Mouse (Mus musculus) forebrain, embryonic 12.5 days (tissue): Measurements from ENCODE around the gene Tbx1. TPM values are rescaled to one million over a fixed set of nuclear protein-coding genes. Genes with fewer than 3 reads are reported as not detected.

Experiments
- ATAC-seq: fragments of 200-750 bp; cut with Nextera tagmentation; 2 replicates; pipeline ENCODE4 v1.8.0; 2017; ENCODE audit warnings: moderate TSS enrichment; ENCODE audit not compliant: low FRiP score
- H3K27ac ChIP-seq: fragments of 300-500 bp; sonication (generic); 2 replicates; pipeline ENCODE4 v1.5.1; 2016; ENCODE audit warnings: mild to moderate bottlenecking
- H3K27me3 ChIP-seq: fragments of 300-500 bp; sonication (generic); 2 replicates; pipeline ENCODE4 v1.6.1; 2016; ENCODE audit warnings: mild to moderate bottlenecking
- H3K36me3 ChIP-seq: fragments of 300-500 bp; sonication (generic); replicated peaks from 2 replicates; pipeline ENCODE4 v1.6.1; 2016; ENCODE audit warnings: mild to moderate bottlenecking
- H3K4me1 ChIP-seq: fragments of 300-500 bp; sonication (generic); 2 replicates; pipeline ENCODE4 v1.6.1; 2016
- H3K4me2 ChIP-seq: fragments of 300-500 bp; sonication (generic); 2 replicates; pipeline ENCODE4 v1.6.1; 2016; ENCODE audit warnings: mild to moderate bottlenecking, moderate library complexity
- H3K4me3 ChIP-seq: fragments of 300-500 bp; sonication (generic); replicated peaks from 2 replicates; pipeline ENCODE4 v1.5.1; 2016; ENCODE audit warnings: mild to moderate bottlenecking
- H3K9ac ChIP-seq: fragments of 300-500 bp; sonication (generic); 2 replicates; pipeline ENCODE4 v1.6.1; 2016; ENCODE audit warnings: mild to moderate bottlenecking
- H3K9me3 ChIP-seq: fragments of 300-500 bp; sonication (generic); 2 replicates; pipeline ENCODE4 v1.6.1; 2016
- WGBS: fragments of 180-500 bp; shearing (Covaris S2); methylation state at CpG from one replicate; pipeline ENCODE4 v1.1.7; 2016; 5-methylcytosine and 5-hydroxymethylcytosine counted together
- polyA plus RNA-seq: library from polyadenylated mRNA; unstranded; fragments of >200 nt; fragmentation: Nextera tagmentation; extraction: Ambion mirVana; gene quantifications from 2 replicates; pipeline ENCODE4 v1.2.1, GENCODE M21; 2016

The Tbx1 gene
- polyA plus RNA-seq, 1 experiment from 2014 or later: 1.3 TPM

GRCm38 (mm10) chr16:18628948-18629340, 38.5 kb upstream of the Tbx1 start:
- no peaks in the 10 kb centered on the region for H3K9me3 ChIP-seq
- no peak; the same call in 1 of the 2 replicates for ATAC-seq
- 0 out of 2 replicates have a peak overlapping the region, but pooled peaks have one; percentile 73 for H3K27ac ChIP-seq
- 35% methylated on average over 2 of the region's 2 CpGs for WGBS
- H3K27me3 ChIP-seq: peaks cover 46% of the 10 kb centered on the region
- peaks cover 44% of the 10 kb centered on the region for H3K4me1 ChIP-seq
- peak overlapping the region; percentile 86 for H3K4me3 ChIP-seq
- H3K4me2 ChIP-seq: peak overlapping the region; percentile 86
- peak overlapping the region; percentile 83 for H3K9ac ChIP-seq
- H3K36me3 ChIP-seq: peaks cover 16% of the 10 kb centered on the region

- ATAC-seq: no peak
- Histone ChIP-seq H3K4me1 (peaks cover 44% of the 10 kb centered on the region), H3K36me3 (peaks cover 22% of the 10 kb centered on the region), H3K27ac (0 out of 2 replicates have a peak overlapping the region, but pooled peaks have one; percentile 25), H3K4me3 (peak overlapping the region; percentile 86), H3K9ac (peak overlapping the region; percentile 83), H3K9me3 (no peaks in the 10 kb centered on the region), H3K27me3 (peaks cover 51% of the 10 kb centered on the region), H3K4me2 (peak overlapping the region; percentile 86)
- 63% methylated on average over 7 of the region's 7 CpGs for WGBS
These were observed 37.9 kb upstream of the Tbx1 start for GRCm38 (mm10) chr16:18628206-18628947.

GRCm38 (mm10) chr16:18627163-18627562, 36.7 kb upstream of the Tbx1 start:
- Histone ChIP-seq H3K27ac (no peak overlapping the region), H3K36me3 (peaks cover 34% of the 10 kb centered on the region), H3K27me3 (peaks cover 61% of the 10 kb centered on the region), H3K9me3 (no peaks in the 10 kb centered on the region), H3K4me2 (peak overlapping the region; percentile 86), H3K4me3 (peak overlapping the region; percentile 54; the same call in 1 of the 2 replicates), H3K4me1 (peaks cover 44% of the 10 kb centered on the region), H3K9ac (0 out of 2 replicates have a peak overlapping the region, but pooled peaks have one; percentile 83)
- WGBS: 48% methylated on average over 3 of the region's 3 CpGs
- no peak for ATAC-seq

- Histone ChIP-seq H3K36me3 (peaks cover 36% of the 10 kb centered on the region), H3K9ac (peak within 1 kb of the TSS; percentile 63), H3K4me1 (peaks cover 49% of the 10 kb centered on the region), H3K27ac (no peak within 1 kb of the TSS), H3K4me3 (peak within 1 kb of the TSS; percentile 54), H3K4me2 (peak within 1 kb of the TSS; percentile 86), H3K9me3 (no peaks in the 10 kb centered on the region), H3K27me3 (peaks cover 68% of the 10 kb centered on the region)
- under 1% methylated on average over 62 of the region's 65 CpGs for WGBS
- ATAC-seq: peak; percentile 51
These were observed 36.0 kb upstream of the Tbx1 start, which contains the start of gene Gm49601 for GRCm38 (mm10) chr16:18626376-18626878. Gene Gm49601, minus strand, starts transcription at chr16:18626427.

- WGBS: 12% methylated on average over 26 of the region's 26 CpGs
- Histone ChIP-seq H3K4me1 (peaks cover 54% of the 10 kb centered on the region), H3K27me3 (peaks cover 74% of the 10 kb centered on the region), H3K4me2 (peak overlapping the region; percentile 86), H3K9ac (peak overlapping the region; percentile 63), H3K9me3 (no peaks in the 10 kb centered on the region), H3K27ac (no peak overlapping the region), H3K4me3 (peak overlapping the region; percentile 54), H3K36me3 (peaks cover 36% of the 10 kb centered on the region)
- no peak; the same call in 1 of the 2 replicates for ATAC-seq
These were observed 35.4 kb upstream of the Tbx1 start for GRCm38 (mm10) chr16:18625791-18626311.

- no peak overlapping the region for H3K9ac ChIP-seq
- H3K27ac ChIP-seq: no peak overlapping the region
- peaks cover 81% of the 10 kb centered on the region for H3K27me3 ChIP-seq
- H3K4me3 ChIP-seq: peak overlapping the region; percentile 10; the same call in 1 of the 2 replicates
- peaks cover 58% of the 10 kb centered on the region for H3K4me1 ChIP-seq
- no peaks in the 10 kb centered on the region for H3K9me3 ChIP-seq
- ATAC-seq: no peak
- peaks cover 37% of the 10 kb centered on the region for H3K36me3 ChIP-seq
- no peak overlapping the region for H3K4me2 ChIP-seq
- 36% methylated on average over 14 of the region's 14 CpGs for WGBS
These were observed 34.6 kb upstream of the Tbx1 start for GRCm38 (mm10) chr16:18625097-18625496.

- WGBS: 18% methylated on average over 15 of the region's 15 CpGs
- Histone ChIP-seq H3K9ac (no peak overlapping the region), H3K4me1 (peaks cover 57% of the 10 kb centered on the region)
These were observed 34.2 kb upstream of the Tbx1 start for GRCm38 (mm10) chr16:18624641-18625040.

GRCm38 (mm10) chr16:18623751-18624540, 33.5 kb upstream of the Tbx1 start:
- no peaks in the 10 kb centered on the region for H3K9me3 ChIP-seq
- peaks cover 40% of the 10 kb centered on the region for H3K36me3 ChIP-seq
- no peak overlapping the region for H3K4me3 ChIP-seq
- peaks cover 93% of the 10 kb centered on the region for H3K27me3 ChIP-seq
- no peak overlapping the region for H3K27ac ChIP-seq
- 30% methylated on average over 15 of the region's 15 CpGs for WGBS
- H3K9ac ChIP-seq: no peak overlapping the region
- H3K4me1 ChIP-seq: peaks cover 53% of the 10 kb centered on the region
- ATAC-seq: no peak
- no peak overlapping the region for H3K4me2 ChIP-seq

More at GRCm38 (mm10) chr16:18624641-18625040, 34.2 kb upstream of the Tbx1 start:
- no peak overlapping the region for H3K27ac ChIP-seq
- no peak overlapping the region for H3K4me3 ChIP-seq
- H3K36me3 ChIP-seq: peaks cover 40% of the 10 kb centered on the region
- H3K27me3 ChIP-seq: peaks cover 86% of the 10 kb centered on the region
- no peaks in the 10 kb centered on the region for H3K9me3 ChIP-seq
- H3K4me2 ChIP-seq: no peak overlapping the region
- no peak for ATAC-seq

- peaks cover 99% of the 10 kb centered on the region for H3K27me3 ChIP-seq
- H3K9ac ChIP-seq: no peak overlapping the region
- H3K27ac ChIP-seq: no peak overlapping the region
- peaks cover 45% of the 10 kb centered on the region for H3K4me1 ChIP-seq
- no peak overlapping the region for H3K4me3 ChIP-seq
- 26% methylated on average over 29 of the region's 29 CpGs for WGBS
- ATAC-seq: no peak
- H3K4me2 ChIP-seq: no peak overlapping the region
- H3K9me3 ChIP-seq: no peaks in the 10 kb centered on the region
- H3K36me3 ChIP-seq: peaks cover 40% of the 10 kb centered on the region
These were observed 32.7 kb upstream of the Tbx1 start for GRCm38 (mm10) chr16:18622916-18623750.

- Histone ChIP-seq H3K9me3 (no peaks in the 10 kb centered on the region), H3K4me3 (peak within 1 kb of the TSS; percentile 47), H3K9ac (0 out of 2 replicates have a peak within 1 kb of the TSS, but pooled peaks have one; percentile 40), H3K36me3 (peaks cover 40% of the 10 kb centered on the region), H3K27me3 (peaks cover 96% of the 10 kb centered on the region), H3K4me2 (peak within 1 kb of the TSS; percentile 81), H3K4me1 (peaks cover 39% of the 10 kb centered on the region), H3K27ac (no peak within 1 kb of the TSS)
- ATAC-seq: no peak
- 10% methylated on average over 17 of the region's 17 CpGs for WGBS
These were observed 31.5 kb upstream of the Tbx1 start, which contains the start of gene Gp1bb for GRCm38 (mm10) chr16:18622019-18622418. Gene Gp1bb, minus strand, starts transcription at chr16:18622403.

GRCm38 (mm10) chr16:18621362-18622001, 31.0 kb upstream of the Tbx1 start:
- Histone ChIP-seq H3K27me3 (peaks cover 96% of the 10 kb centered on the region), H3K4me2 (peak overlapping the region; percentile 81), H3K4me3 (peak overlapping the region; percentile 47), H3K4me1 (peaks cover 34% of the 10 kb centered on the region), H3K36me3 (peaks cover 40% of the 10 kb centered on the region), H3K9me3 (no peaks in the 10 kb centered on the region), H3K9ac (0 out of 2 replicates have a peak overlapping the region, but pooled peaks have one; percentile 40), H3K27ac (no peak overlapping the region)
- no peak for ATAC-seq
- WGBS: 2% methylated on average over 38 of the region's 38 CpGs
